Mouse (Mus musculus) forebrain, embryonic 12.5 days (tissue): Measurements from ENCODE around the gene Prickle4. TPM values are rescaled to one million over a fixed set of nuclear protein-coding genes. Genes with fewer than 3 reads are reported as not detected.

ENCODE experiments used
- ATAC-seq: fragments of 200-750 bp; cut with Nextera tagmentation; 2 replicates; pipeline ENCODE4 v1.8.0; 2017; ENCODE audit warnings: moderate TSS enrichment; ENCODE audit not compliant: low FRiP score
- H3K27ac ChIP-seq: fragments of 300-500 bp; sonication (generic); 2 replicates; pipeline ENCODE4 v1.5.1; 2016; ENCODE audit warnings: mild to moderate bottlenecking
- H3K27me3 ChIP-seq: fragments of 300-500 bp; sonication (generic); 2 replicates; pipeline ENCODE4 v1.6.1; 2016; ENCODE audit warnings: mild to moderate bottlenecking
- H3K36me3 ChIP-seq: fragments of 300-500 bp; sonication (generic); replicated peaks from 2 replicates; pipeline ENCODE4 v1.6.1; 2016; ENCODE audit warnings: mild to moderate bottlenecking
- H3K4me1 ChIP-seq: fragments of 300-500 bp; sonication (generic); 2 replicates; pipeline ENCODE4 v1.6.1; 2016
- H3K4me2 ChIP-seq: fragments of 300-500 bp; sonication (generic); 2 replicates; pipeline ENCODE4 v1.6.1; 2016; ENCODE audit warnings: mild to moderate bottlenecking, moderate library complexity
- H3K4me3 ChIP-seq: fragments of 300-500 bp; sonication (generic); replicated peaks from 2 replicates; pipeline ENCODE4 v1.5.1; 2016; ENCODE audit warnings: mild to moderate bottlenecking
- H3K9ac ChIP-seq: fragments of 300-500 bp; sonication (generic); 2 replicates; pipeline ENCODE4 v1.6.1; 2016; ENCODE audit warnings: mild to moderate bottlenecking
- H3K9me3 ChIP-seq: fragments of 300-500 bp; sonication (generic); 2 replicates; pipeline ENCODE4 v1.6.1; 2016
- WGBS: fragments of 180-500 bp; shearing (Covaris S2); methylation state at CpG from one replicate; pipeline ENCODE4 v1.1.7; 2016; 5-methylcytosine and 5-hydroxymethylcytosine counted together
- polyA plus RNA-seq: library from polyadenylated mRNA; unstranded; fragments of >200 nt; fragmentation: Nextera tagmentation; extraction: Ambion mirVana; gene quantifications from 2 replicates; pipeline ENCODE4 v1.2.1, GENCODE M21; 2016

The Prickle4 gene
- polyA plus RNA-seq, 1 experiment from 2014 or later, result 1.0 TPM

DNA sequence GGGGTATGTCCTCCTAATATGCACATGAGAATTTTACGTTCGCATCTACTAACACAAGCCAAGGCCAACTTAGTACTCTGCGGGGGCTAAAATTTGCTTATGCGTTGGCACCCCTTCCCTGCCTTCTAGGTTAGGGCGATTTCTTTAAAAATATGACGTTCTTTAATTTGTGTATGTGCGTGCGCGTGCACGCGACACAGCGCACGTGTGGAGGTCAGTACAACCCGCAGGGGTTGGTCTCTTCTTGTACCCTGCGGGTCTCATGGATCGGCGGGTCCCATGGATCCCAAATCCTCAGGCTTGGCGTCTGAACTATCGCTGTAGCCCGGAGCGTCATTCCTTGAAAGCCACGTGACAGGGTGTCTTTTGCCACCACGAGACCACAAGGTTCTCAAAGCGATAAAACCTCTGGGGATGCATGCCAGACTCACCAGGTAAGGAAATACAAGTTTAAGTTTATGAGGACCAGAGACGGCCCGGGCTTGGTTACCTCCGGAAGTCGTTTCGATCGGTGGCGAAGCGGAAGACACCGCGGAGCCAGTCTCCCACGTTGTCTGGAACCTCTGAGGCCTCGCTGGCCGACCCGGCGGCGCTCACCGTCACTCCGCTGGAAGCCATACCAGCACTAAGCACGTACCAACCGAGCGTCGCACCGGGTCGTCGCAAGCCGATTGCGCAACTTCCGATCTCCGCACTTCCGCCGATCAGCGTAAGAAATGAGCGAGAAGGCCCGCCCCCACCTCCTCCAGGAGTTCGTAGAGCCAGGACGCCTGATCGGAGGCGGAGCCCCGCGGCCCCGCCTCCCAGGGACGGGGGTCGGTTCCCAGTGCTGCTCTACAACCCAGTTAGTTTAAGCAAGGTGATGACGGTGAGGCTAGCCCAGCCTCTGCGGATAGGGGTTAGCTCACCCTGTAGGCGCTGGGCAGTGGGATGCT is 6.9 kb downstream of the Prickle4 start:
- ATAC-seq, result peak; percentile 93
- Histone ChIP-seq H3K4me1 (peaks cover 25% of the 10 kb centered on the region), H3K36me3 (peaks cover 25% of the 10 kb centered on the region), H3K27me3 (peaks cover 18% of the 10 kb centered on the region), H3K4me2 (peak overlapping the region; percentile 98), H3K4me3 (peak overlapping the region; percentile 78), H3K27ac (peak overlapping the region; percentile 86), H3K9ac (peak overlapping the region; percentile 86), H3K9me3 (no peaks in the 10 kb centered on the region)
- WGBS, result under 1% methylated on average over 70 of the region's 70 CpGs

DNA sequence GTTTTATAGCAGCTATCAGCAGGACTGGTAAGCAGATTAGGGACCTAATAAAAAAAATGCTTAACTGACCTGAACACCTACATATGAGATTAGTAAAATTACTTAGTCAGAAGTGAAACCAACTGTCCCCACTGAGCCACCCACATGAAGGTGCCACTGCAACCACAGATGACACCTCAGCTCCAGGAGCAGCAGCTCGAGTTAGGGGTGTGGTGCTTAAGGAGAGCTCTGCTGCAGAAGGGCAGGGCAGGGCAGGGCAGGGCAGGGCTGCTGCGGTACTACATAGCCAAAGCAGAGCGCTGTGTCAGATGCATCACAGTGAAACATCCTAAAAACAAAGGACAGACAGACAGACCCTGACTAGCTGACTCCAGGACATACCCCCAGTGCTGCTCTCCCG is 11.7 kb downstream of the Prickle4 start:
- 84% methylated on average over 4 of the region's 4 CpGs for WGBS
- Histone ChIP-seq H3K27ac (no peak overlapping the region), H3K9ac (no peak overlapping the region), H3K36me3 (peaks cover 68% of the 10 kb centered on the region), H3K9me3 (no peaks in the 10 kb centered on the region), H3K4me3 (no peak overlapping the region), H3K4me1 (peaks cover 12% of the 10 kb centered on the region), H3K4me2 (no peak overlapping the region), H3K27me3 (no peaks in the 10 kb centered on the region)
- ATAC-seq, result no peak

DNA sequence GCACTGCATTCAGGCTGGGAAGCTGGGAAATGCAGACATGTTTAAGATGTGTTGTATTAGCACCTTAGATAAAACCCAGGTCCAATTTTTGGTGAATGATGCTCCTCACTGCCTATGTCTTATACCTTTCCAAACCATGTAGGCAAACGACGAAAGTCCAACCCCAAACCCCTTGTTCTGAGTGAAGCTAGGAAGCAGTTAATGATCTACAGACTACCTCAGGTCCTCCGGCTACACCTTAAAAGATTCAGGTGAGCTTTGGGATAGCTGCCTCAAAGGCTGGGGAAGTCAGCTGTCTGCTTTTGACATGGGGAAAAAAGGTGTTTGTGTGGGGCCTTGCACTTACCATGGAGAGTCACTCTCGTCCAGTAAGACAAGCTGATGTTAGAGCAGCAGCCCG is 15.8 kb downstream of the Prickle4 start:
- no peak for ATAC-seq
- H3K36me3 ChIP-seq, result peaks cover 64% of the 10 kb centered on the region
- no peak overlapping the region for H3K4me3 ChIP-seq
- no peak overlapping the region for H3K4me2 ChIP-seq
- H3K9ac ChIP-seq, result no peak overlapping the region
- no peak overlapping the region for H3K27ac ChIP-seq
- 0 out of 2 replicates have a peak, but pooled peaks cover 5% of the 10 kb centered on the region for H3K27me3 ChIP-seq
- no peaks in the 10 kb centered on the region; the same call in 1 of the 2 replicates for H3K4me1 ChIP-seq
- H3K9me3 ChIP-seq, result no peaks in the 10 kb centered on the region
- WGBS, result 88% methylated on average over 5 of the region's 5 CpGs

DNA sequence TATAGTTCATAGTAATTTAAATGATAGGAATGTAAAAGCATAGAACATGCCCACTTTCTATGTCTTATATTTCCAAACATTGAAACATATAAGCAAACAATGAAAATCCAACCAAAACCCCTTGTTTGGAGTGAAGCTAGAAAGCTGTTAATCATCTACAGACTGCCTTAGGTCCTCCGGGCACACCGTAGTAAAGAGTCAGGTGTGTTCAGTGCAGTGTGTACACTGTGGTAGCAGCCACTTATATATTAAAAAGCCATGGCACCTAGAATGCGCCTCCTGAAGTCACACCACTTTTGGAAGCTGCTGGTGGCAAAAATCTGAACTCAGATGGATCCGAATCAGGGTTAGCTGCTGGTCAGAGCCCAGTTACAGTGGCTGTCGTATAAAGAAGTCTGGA is 16.3 kb downstream of the Prickle4 start:
- WGBS, result 92% methylated on average over 5 of the region's 5 CpGs
- H3K9me3 ChIP-seq, result no peaks in the 10 kb centered on the region
- H3K4me3 ChIP-seq, result no peak overlapping the region
- ATAC-seq, result no peak
- H3K9ac ChIP-seq, result no peak overlapping the region
- no peak overlapping the region for H3K4me2 ChIP-seq
- H3K27ac ChIP-seq, result no peak overlapping the region
- no peaks in the 10 kb centered on the region; the same call in 1 of the 2 replicates for H3K4me1 ChIP-seq
- peaks cover 61% of the 10 kb centered on the region for H3K36me3 ChIP-seq
- H3K27me3 ChIP-seq, result peaks cover 7% of the 10 kb centered on the region

DNA sequence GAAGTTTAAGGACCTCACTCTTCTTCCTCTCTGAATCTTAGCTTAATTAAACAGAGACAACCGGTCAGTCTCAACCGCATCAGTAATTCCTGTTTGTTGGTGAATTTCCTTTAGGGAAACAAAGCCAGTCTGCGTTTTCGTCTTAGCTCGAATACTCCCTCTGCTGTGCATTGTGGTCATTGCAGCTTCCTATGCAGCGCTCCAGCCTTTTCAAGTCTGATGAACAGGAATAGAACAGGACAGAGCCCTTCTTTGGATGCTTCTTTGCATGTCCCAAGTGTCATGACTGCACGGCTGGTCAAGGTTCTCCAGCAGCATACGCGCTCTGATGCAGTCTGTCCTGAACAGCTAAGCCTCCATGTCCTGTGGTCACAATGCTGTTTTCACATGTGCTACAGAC is 18.0 kb downstream of the Prickle4 start:
- peaks cover 49% of the 10 kb centered on the region for H3K36me3 ChIP-seq
- WGBS, result 20% methylated on average over 9 of the region's 9 CpGs
- no peak overlapping the region for H3K4me2 ChIP-seq
- H3K27ac ChIP-seq, result 0 out of 2 replicates have a peak overlapping the region, but pooled peaks have one; percentile 13
- H3K9me3 ChIP-seq, result no peaks in the 10 kb centered on the region
- no peak overlapping the region for H3K9ac ChIP-seq
- no peak overlapping the region for H3K4me3 ChIP-seq
- H3K4me1 ChIP-seq, result peaks cover 13% of the 10 kb centered on the region
- H3K27me3 ChIP-seq, result peaks cover 21% of the 10 kb centered on the region
- ATAC-seq, result peak; percentile 31; the same call in 1 of the 2 replicates

DNA sequence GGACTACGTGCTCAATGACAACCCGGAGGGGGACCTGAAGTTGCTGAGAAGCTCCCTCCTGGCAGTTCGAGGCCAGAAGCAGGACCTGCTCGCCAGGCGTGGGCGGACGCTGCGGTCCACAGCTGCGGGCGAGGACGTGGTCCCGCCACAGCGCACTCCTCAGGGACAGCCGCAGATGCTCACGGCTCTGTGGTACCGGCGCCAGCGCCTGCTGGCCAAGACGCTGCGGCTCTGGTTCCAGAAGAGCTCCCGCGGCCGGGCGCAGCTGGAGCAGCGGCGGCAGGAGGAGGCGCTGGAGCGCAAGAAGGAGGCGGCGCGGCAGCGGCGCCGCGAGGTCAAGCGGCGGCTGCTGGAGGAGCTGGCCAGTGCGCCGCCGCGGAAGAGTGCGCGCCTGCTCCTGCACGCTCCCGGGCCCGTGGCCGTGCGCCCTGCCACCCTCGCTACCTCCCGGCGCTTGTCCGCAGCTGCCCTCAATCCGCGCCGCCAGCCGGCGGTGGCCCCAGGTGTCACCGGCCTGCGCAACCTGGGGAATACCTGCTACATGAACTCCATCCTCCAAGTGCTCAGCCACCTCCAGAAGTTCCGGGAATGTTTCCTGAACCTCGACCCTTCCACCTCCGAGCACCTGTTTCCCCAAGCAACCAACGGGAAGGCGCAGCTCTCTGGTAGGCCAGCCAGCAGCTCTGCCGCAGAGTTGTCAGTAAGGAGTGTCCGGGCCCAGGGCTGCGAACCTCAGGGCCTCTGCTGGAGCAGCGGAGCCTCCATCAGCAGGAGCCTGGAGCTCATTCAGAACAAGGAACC is 22.0 kb downstream of the Prickle4 start:
- WGBS, result 4% methylated on average over 66 of the region's 68 CpGs
- Histone ChIP-seq H3K9ac (peak overlapping the region; percentile 53), H3K9me3 (no peaks in the 10 kb centered on the region), H3K4me2 (peak overlapping the region; percentile 65), H3K4me1 (peaks cover 17% of the 10 kb centered on the region), H3K4me3 (peak overlapping the region; percentile 38), H3K27me3 (peaks cover 34% of the 10 kb centered on the region), H3K36me3 (peaks cover 17% of the 10 kb centered on the region), H3K27ac (no peak overlapping the region)
- ATAC-seq, result peak; percentile 66

DNA sequence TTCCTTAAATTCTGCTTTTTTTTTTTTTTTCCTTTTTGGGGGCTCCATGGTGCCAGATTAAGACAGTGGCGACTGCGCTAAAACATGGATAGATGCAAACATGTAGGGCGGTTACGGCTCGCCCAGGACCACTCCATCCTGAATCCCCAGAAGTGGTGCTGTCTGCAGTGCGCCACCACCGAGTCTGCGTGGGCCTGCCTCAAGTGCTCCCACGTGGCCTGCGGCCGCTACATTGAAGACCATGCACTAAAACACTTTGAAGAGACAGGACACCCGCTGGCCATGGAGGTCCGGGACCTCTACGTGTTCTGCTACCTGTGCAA is 22.6 kb downstream of the Prickle4 start:
- ATAC-seq, result peak; percentile 54

DNA sequence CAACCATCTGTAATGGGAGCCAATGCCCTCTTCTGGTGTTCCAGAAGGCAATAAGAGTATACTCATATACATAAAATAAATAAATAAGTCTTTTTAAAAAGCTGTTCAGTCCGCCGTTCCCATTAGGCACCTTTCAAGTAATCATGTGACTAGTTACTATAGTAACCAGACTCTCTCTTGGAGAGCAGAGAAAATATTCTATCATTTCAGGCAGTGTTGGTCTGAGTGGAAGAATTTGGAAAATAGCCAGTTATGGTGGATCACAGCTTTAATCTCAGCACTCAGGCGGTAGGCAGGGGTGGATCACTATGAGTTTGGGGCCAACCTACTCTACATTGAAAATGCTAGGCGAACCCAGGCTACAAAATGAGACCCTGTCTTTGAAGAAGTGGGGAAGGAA is 25.4 kb downstream of the Prickle4 start:
- no peak overlapping the region for H3K27ac ChIP-seq
- H3K4me1 ChIP-seq, result peaks cover 17% of the 10 kb centered on the region
- no peak overlapping the region for H3K4me2 ChIP-seq
- no peak overlapping the region for H3K4me3 ChIP-seq
- peaks cover 5% of the 10 kb centered on the region for H3K36me3 ChIP-seq
- peaks cover 33% of the 10 kb centered on the region for H3K27me3 ChIP-seq
- H3K9me3 ChIP-seq, result no peaks in the 10 kb centered on the region
- WGBS, result 62% methylated on average over 4 of the region's 4 CpGs
- no peak overlapping the region for H3K9ac ChIP-seq
- ATAC-seq, result no peak; the same call in 1 of the 2 replicates

More for the DNA sequence above, 22.6 kb downstream of the Prickle4 start:
- 12% methylated on average over 14 of the region's 14 CpGs for WGBS
- Histone ChIP-seq H3K27me3 (peaks cover 34% of the 10 kb centered on the region), H3K4me3 (peak overlapping the region; percentile 38), H3K27ac (no peak overlapping the region), H3K4me2 (peak overlapping the region; percentile 65), H3K36me3 (peaks cover 17% of the 10 kb centered on the region), H3K9ac (peak overlapping the region; percentile 53; the same call in 1 of the 2 replicates), H3K4me1 (peaks cover 17% of the 10 kb centered on the region), H3K9me3 (no peaks in the 10 kb centered on the region)

DNA sequence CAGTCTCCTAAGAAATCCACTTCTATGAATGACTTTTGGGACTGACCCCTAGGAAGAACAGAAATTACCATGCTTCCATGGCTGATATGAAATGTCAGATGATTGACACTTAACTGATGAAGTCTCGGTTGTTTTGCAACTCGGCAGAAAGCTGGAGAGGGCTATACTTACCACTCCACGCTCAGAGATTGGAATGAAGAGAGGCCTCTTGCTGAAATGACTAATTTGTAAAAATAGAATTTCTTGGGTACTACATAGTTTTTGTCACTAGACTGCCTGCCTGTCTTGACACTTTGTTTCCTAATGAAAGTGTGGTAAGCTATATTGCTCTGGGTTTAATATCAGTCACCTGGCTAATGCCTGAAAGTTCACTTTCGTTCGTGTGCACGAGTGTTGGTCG is 30.1 kb downstream of the Prickle4 start:
- no peak overlapping the region for H3K9ac ChIP-seq
- no peak for ATAC-seq
- no peak overlapping the region for H3K4me2 ChIP-seq
- peaks cover 8% of the 10 kb centered on the region; the same call in 1 of the 2 replicates for H3K4me1 ChIP-seq
- WGBS, result 90% methylated on average over 7 of the region's 7 CpGs
- no peak overlapping the region for H3K4me3 ChIP-seq
- H3K27ac ChIP-seq, result no peak overlapping the region
- no peaks in the 10 kb centered on the region for H3K9me3 ChIP-seq
- H3K27me3 ChIP-seq, result no peaks in the 10 kb centered on the region; the same call in 1 of the 2 replicates
- H3K36me3 ChIP-seq, result no peaks in the 10 kb centered on the region

DNA sequence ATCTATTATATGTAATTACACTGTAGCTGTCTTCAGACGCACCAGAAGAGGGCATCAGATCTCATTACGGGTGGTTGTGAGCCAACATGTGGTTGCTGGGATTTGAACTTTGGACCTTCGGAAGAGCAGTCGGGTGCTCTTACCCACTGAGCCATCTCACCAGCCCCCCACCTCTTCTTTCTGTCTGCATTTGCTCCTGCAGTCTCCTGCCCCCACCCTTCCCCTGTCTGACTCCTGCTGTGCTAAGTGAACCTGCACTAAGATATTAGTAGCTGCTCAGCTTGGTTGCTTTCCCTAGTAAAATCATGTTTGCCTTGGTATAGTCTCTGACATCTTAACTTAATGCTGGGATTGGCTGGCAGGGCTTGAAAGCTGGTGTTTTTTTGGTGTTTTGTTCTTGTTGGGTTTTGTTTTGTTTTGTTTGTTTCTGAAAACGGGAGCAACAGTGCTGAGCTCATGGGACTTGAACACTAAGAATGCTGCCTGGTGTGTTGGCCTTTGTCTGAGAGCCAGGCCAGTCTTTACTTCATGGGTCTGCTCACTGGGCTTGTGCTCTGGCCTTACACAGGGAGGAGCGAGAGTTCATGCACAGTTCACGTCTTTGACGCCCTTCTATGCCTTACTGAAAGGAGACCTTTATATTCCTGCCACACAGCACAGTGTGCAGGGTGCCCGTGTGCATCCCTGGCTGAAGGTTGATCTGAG is 31.4 kb downstream of the Prickle4 start:
- peak; percentile 70; the same call in 1 of the 2 replicates for ATAC-seq
- Histone ChIP-seq H3K36me3 (no peaks in the 10 kb centered on the region), H3K4me3 (no peak overlapping the region), H3K27ac (no peak overlapping the region), H3K4me2 (no peak overlapping the region), H3K9ac (no peak overlapping the region), H3K9me3 (no peaks in the 10 kb centered on the region), H3K27me3 (no peaks in the 10 kb centered on the region; the same call in 1 of the 2 replicates), H3K4me1 (peaks cover 8% of the 10 kb centered on the region; the same call in 1 of the 2 replicates)
- 16% methylated on average over 9 of the region's 9 CpGs for whole genome bisulfite sequencing

DNA sequence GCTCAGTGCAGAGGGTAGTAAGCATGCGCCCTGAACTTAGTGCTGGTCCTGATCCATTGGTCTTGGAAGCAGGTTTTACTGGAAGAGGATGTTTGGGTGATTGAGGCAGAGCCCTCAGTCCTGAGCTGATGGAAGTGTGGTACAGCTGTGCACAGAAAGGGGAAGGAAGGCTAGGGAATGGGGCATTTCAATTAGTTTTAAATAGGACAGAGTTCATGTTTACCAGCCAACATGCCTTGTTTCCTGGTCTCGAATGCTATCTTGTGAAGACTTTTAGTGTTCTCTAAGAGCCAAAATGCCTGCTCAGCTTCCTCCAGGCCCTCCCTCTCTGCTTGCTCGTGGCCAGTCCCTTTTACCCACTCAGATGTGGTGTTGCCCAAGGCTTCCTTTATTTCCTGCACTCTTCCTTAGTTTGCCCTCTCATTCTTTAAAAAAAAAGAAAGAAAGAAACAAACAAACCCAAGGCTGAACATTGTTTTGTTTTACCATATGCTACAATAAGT is 35.7 kb downstream of the Prickle4 start:
- Histone ChIP-seq H3K4me3 (no peak overlapping the region), H3K4me2 (no peak overlapping the region), H3K27ac (no peak overlapping the region), H3K27me3 (no peaks in the 10 kb centered on the region), H3K4me1 (peaks cover 8% of the 10 kb centered on the region; the same call in 1 of the 2 replicates), H3K36me3 (peaks cover 5% of the 10 kb centered on the region), H3K9ac (no peak overlapping the region), H3K9me3 (no peaks in the 10 kb centered on the region)
- no peak for ATAC-seq
- 86% methylated on average over 3 of the region's 3 CpGs for WGBS
